Comparison of ENCODE assay signal across 8 mouse cellular contexts in the genomic region with DNA sequence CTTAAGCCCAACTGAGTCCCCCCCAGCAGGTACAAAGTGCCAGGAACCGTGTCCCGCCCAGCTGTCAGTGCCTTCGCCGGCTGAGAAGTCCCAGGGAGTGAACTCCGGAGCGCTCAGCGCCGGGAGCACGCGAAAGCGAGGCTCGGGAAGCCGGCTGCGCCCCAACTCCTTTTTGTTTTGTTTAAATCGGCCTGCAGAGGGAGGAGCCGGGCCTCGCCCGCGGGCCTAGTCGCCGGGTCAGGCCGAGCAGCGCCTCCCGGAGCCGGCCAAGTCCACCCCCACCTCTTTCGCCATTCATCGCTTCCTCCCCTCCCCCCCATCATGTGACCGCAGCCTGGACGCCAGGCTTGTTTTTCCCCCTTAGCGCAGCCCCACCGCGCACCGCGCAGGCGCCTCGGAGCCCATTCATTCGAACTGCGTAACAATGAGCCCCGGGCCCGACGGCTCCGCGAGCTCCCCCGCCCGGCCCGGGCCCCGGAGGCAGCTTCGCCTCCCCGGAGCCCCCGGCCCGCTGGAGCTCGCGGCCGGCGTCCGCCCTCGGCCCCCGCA. TPM values are rescaled to one million over a fixed set of nuclear protein-coding genes. Genes with fewer than 3 reads are reported as not detected.
DNase-seq lines count a peak whose midpoint lies in the region; ATAC-seq lines count a peak whose summit lies in the region.

No protein-coding gene starts in this region.

- DNase-seq in adipocyte (ENCODE audit: low spot score): peak; percentile 97
- peak; percentile 92 for DNase-seq in embryo, embryonic 10 days (ENCODE audit: low spot score)
- peak; percentile 93 for DNase-seq in gastrocnemius, postnatal 10 days
- peak; percentile 85 for DNase-seq in induced T-regulatory cell, adult 2 months (ENCODE audit: low read depth)
- peak; percentile 59 to 88 for DNase-seq in left cerebral cortex, adult 9 months (ENCODE audit: low spot score in 2 of 2)
- DNase-seq in right cerebral cortex, postnatal 14 days: peak; percentile 92
- peak; percentile 86 to 93 for DNase-seq in urinary bladder, postnatal 36 days (ENCODE audit: low spot score in 2 of 2)

- peak; percentile 53 for ATAC-seq in megakaryocyte progenitor cell, adult 5-6 weeks (replicated peaks; ENCODE audit: poor library complexity)

RNA-seq across cellular contexts. Expression of gene Hbp1, which starts 1.1 kb away (rescaled TPM):
- total RNA-seq in gastrocnemius, postnatal 10 days (2021): 10 to 100 TPM; 59.2 to 63.1 TPM
- total RNA-seq in megakaryocyte progenitor cell, adult 5-6 weeks (2015): 48.7 and 52.9 TPM in 2 replicates
- 43.6 and 46.8 TPM in 2 replicates for total RNA-seq in megakaryocyte progenitor cell, adult 5-6 weeks (2017)

Comparison
In these comparisons a context has a peak if more than half of its experiments do, and no peak if none do; other contexts are left out.
1. Peak in every context shown above with its lines: DNase-seq and ATAC-seq.